Mouse (Mus musculus) adrenal gland, postnatal 25 days (tissue): ENCODE measurements around the gene Pla2g15. TPM values are rescaled to one million over a fixed set of nuclear protein-coding genes. Genes with fewer than 3 reads are reported as not detected.
"Not testable (repeated sequence)": the region's sequence is repeated elsewhere in the genome, so short reads cannot be mapped to it uniquely, and the experiment has no call there.

ENCODE experiments used
- DNase-seq: peaks from one replicate; pipeline ENCODE4 v3.0.0; 2021; ENCODE audit warnings: mixed read lengths
- total RNA-seq: library from RNA; stranded (reverse); gene quantifications from 2 replicates; pipeline ENCODE4 v1.2.3, GENCODE M21; 2021

Gene Pla2g15
- total RNA-seq, 1 experiment from 2014 or later = 27.7 TPM

GRCm38 (mm10) chr8:106169934-106170480, 19.8 kb downstream of the Pla2g15 start:
- no peak for DNase-seq

DNA sequence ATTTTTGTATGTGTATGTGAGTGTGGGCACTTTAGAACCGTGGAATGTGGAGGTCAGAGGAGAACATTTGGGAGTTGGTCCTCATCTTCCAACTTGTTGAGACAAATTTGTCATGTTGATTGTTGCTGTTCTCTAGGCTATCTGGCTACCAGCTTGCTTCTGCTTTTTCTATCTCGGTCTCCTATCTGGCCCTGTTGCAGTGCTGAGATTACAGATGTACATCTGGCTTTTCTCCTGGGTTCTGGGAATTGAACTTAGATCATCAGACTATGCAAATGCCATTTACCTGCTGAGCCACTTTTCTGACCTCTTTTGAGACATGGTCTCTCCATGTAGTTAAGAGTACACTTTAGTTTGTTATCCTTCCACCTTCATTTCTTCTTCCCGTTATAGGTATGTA, 23.4 kb downstream of the Pla2g15 start:
- no peak for DNase-seq

GRCm38 (mm10) chr8:106176891-106177290, 26.7 kb downstream of the Pla2g15 start:
- DNase-seq = no peak

DNA sequence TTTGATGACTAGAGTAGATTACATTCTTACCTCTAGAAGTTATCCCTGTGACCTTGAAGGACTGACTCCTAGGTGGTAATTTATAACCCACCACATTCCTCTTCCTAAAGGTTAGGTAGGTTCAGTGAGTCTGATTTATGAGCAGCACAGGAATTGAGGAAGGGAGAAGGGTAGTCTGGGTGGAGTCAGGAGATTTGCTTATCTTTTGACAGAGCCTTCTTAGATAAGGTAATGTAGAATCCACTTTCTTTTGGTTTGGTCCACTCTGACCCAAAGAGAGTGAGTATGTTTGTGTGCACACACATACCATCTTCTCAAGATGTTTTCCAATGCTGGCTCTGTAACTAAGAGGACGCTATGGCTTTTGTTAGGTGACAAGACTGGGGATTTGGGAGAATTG, 27.4 kb downstream of the Pla2g15 start:
- no peak for DNase-seq

- no peak for DNase-seq
Observed at GRCm38 (mm10) chr8:106178428-106178827, 28.2 kb downstream of the Pla2g15 start.

- no peak for DNase-seq
Observed at GRCm38 (mm10) chr8:106185628-106186270, 35.5 kb downstream of the Pla2g15 start.

GRCm38 (mm10) chr8:106186394-106186793, 36.2 kb downstream of the Pla2g15 start:
- DNase-seq = no peak

DNA sequence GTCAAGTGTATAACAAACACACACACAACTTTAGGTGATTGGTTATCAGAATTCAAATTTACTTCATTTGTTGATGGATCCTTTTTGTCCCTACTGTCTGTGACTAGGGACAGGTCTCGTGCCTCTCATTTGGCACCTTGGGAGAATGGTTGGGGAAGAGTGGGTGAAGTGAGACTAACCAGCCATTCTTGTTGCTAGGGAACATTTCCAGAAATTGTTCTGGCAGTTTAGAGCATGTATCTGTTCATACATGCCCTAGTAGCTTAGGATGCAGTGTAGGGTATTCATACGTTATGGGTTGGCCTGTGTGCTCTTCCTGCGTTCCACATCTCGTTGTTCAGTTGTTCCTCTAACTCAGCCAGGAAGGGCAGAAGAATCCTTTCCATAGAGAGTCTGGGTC, 39.0 kb downstream of the Pla2g15 start:
- DNase-seq = no peak

GRCm38 (mm10) chr8:106191639-106192038, 41.4 kb downstream of the Pla2g15 start:
- no peak for DNase-seq

DNA sequence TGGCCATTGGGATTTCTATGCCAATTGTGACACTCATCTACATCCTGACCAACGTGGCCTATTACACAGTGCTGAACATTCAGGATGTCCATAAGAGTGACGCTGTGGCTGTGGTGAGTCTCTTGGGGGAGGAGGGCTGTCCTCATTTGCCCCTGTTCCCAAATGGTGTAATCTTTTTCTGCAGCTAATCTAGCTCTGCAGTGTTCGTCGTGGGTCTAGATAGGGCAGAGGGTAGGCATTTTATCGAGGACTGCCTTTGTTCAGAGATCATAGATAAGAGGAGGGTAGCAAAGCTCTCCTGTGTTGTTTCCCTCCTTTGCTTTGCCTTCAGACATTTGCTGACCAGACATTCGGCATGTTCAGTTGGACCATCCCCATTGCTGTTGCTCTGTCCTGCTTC, 43.0 kb downstream of the Pla2g15 start:
- DNase-seq = no peak

DNA sequence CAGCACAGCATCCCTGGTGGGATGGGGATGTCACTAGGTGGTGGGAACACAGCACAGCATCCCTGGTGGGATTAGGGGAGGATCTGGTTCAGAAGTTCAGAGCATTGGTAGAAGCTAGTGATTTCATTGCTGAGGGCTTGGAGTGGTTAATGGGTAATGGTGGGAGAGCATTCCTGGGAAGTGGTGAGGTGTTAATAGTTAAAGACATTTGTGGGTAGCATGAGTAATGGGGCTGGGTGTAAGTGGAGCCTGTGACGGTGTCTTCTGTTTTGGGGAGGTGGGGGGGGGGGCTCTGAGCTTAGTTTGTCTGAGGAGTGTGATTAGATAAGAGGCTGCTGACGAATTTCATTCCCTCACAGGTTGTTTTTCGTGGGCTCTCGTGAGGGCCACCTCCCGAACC, 43.9 kb downstream of the Pla2g15 start:
- no peak for DNase-seq

DNA sequence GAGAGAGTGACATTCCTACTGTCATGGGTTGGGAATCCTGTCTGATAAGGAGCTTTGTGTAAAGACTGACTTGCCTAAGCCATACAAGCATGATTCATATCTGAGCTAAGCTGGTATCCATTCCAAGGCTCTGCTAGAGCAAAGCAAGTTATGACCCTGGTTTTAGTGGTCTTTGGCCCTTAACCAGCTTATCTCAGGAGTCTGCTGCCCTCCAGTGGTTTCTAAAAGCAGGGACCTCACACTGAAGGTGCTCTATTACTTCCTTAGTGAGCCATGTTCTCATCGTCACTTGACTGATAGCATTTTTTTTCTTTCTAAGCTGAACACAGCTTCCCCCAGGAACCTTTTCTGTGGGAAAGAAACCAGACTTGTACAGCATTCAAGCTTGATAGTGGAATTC, 48.5 kb downstream of the Pla2g15 start:
- DNase-seq = peak; percentile 19

- not testable (repeated sequence) for DNase-seq
Observed at GRCm38 (mm10) chr8:106199596-106199995, 49.4 kb downstream of the Pla2g15 start.

- no peak for DNase-seq
Observed at GRCm38 (mm10) chr8:106210035-106210731, 60.0 kb downstream of the Pla2g15 start.

DNA sequence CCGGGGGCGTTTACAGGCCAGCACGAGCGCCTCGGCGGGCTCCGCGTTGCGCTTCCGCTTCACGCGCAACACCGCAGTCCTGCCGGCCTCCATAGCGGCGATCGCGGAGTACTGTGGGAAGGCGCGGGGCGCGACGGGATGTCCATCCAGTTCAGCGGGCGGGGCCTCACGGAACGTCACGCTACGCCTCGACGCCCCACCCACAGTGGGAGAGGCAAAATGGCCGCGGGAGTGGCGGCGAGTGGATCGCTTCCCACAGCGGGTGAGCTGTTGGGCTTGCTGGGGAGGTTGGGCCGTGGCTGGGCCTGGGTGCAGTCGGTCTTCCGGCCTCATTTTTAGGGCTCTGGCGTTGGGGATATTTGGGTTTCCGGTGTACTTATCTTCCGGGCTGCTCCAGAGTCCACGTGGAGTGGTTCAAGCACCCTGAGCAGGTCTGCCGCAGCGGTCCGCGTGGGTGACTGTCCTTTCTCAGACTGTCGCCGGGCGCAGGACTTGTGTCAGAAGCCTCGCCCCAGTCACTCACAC, 60.7 kb downstream of the Pla2g15 start, which contains the start of the genes Slc7a6os and Prmt7:
Slc7a6os (minus strand) TSS at position 115 of the 525 bp plus-strand sequence.
Prmt7 (plus strand) TSS at position 116 of the 525 bp plus-strand sequence.
- DNase-seq = peak; percentile 97

- no peak for DNase-seq
Observed at GRCm38 (mm10) chr8:106211421-106211820, 61.2 kb downstream of the Pla2g15 start.

GRCm38 (mm10) chr8:106213959-106214358, 63.8 kb downstream of the Pla2g15 start:
- no peak for DNase-seq

Other genes with a start within 250 kb of the Pla2g15 start
- gene Pskh1, start 250.0 kb upstream of the Pla2g15 start, total RNA-seq = 32.3 and 38.1 TPM in 2 replicates
- gene Ctrl, start 216.5 kb upstream of the Pla2g15 start, total RNA-seq = 0.91 TPM in 1 of 2 replicates, not detected in the other
- gene Psmb10, start 212.0 kb upstream of the Pla2g15 start, total RNA-seq = 70.6 and 74.9 TPM in 2 replicates
- gene Lcat, start 207.0 kb upstream of the Pla2g15 start, total RNA-seq = 1.9 and 7.7 TPM in 2 replicates
- 40.6 and 43.5 TPM in 2 replicates for gene Slc12a4, start 184.3 kb upstream of the Pla2g15 start, total RNA-seq
- gene Dpep3, start 171.0 kb upstream of the Pla2g15 start, total RNA-seq = not detected in 2 replicates
- gene Dus2, start 159.1 kb upstream of the Pla2g15 start, total RNA-seq = 12.5 and 16.8 TPM in 2 replicates
- not detected in 2 replicates for gene Dpep2nb, start 144.4 kb upstream of the Pla2g15 start, total RNA-seq
- gene Ddx28, start 138.5 kb upstream of the Pla2g15 start, total RNA-seq = 14.7 and 17.9 TPM in 2 replicates
- 54.9 TPM in 2 replicates for gene Nfatc3, start 91.6 kb upstream of the Pla2g15 start, total RNA-seq
- gene Esrp2, start 13.4 kb upstream of the Pla2g15 start, total RNA-seq = 2.0 and 3.9 TPM in 2 replicates
- 25.6 and 29.0 TPM in 2 replicates for gene Slc7a6, start 18.5 kb downstream of the Pla2g15 start, total RNA-seq
- 28.5 and 30.2 TPM in 2 replicates for gene Slc7a6os, start 60.5 kb downstream of the Pla2g15 start, total RNA-seq
- gene Prmt7, start 60.5 kb downstream of the Pla2g15 start, total RNA-seq = 28.4 and 31.1 TPM in 2 replicates
- gene Smpd3, start 187.6 kb downstream of the Pla2g15 start, total RNA-seq = 6.6 and 8.0 TPM in 2 replicates